Mouse (Mus musculus): ENCODE data around the gene Mrpl12.

The Mrpl12 gene

GRCm38 (mm10) chr11:120467051-120467735 is 17.2 kb upstream of the Mrpl12 start, which contains the start of gene Arl16:
Gene Arl16, minus strand, starts transcription at chr11:120467607.
- in situ Hi-C loops (cut with MboI; ENCODE audit: low pct_unique_long_range_greater_than_20kb in 1 of 2, low sequenced_read_pairs in 2 of 2, unreplicated experiment in 1 of 2): no loop called here

- in situ Hi-C loops (cut with MboI; ENCODE audit: low pct_unique_long_range_greater_than_20kb in 1 of 2, low sequenced_read_pairs in 2 of 2, unreplicated experiment in 1 of 2): no loop called here
Observed at GRCm38 (mm10) chr11:120467736-120468092, 16.7 kb upstream of the Mrpl12 start.

- in situ Hi-C loops (cut with MboI; ENCODE audit: low pct_unique_long_range_greater_than_20kb in 1 of 2, low sequenced_read_pairs in 2 of 2, unreplicated experiment in 1 of 2): no loop called here
Observed at GRCm38 (mm10) chr11:120472052-120472451, 12.4 kb upstream of the Mrpl12 start.

GRCm38 (mm10) chr11:120483448-120483934 is 922 bp upstream of the Mrpl12 start:
- in situ Hi-C loops (cut with MboI; ENCODE audit: low pct_unique_long_range_greater_than_20kb in 1 of 2, low sequenced_read_pairs in 2 of 2, unreplicated experiment in 1 of 2): no loop called here

- in situ Hi-C loops (cut with MboI; ENCODE audit: low pct_unique_long_range_greater_than_20kb in 1 of 2, low sequenced_read_pairs in 2 of 2, unreplicated experiment in 1 of 2): no loop called here
Observed at GRCm38 (mm10) chr11:120485251-120485650, 838 bp downstream of the Mrpl12 start.

GRCm38 (mm10) chr11:120488516-120488915 is 4.1 kb downstream of the Mrpl12 start:
- in situ Hi-C loops (cut with MboI; ENCODE audit: low pct_unique_long_range_greater_than_20kb in 1 of 2, low sequenced_read_pairs in 2 of 2, unreplicated experiment in 1 of 2): no loop called here

GRCm38 (mm10) chr11:120489054-120489761 is 4.8 kb downstream of the Mrpl12 start:
- in situ Hi-C loops (cut with MboI; ENCODE audit: low pct_unique_long_range_greater_than_20kb in 1 of 2, low sequenced_read_pairs in 2 of 2, unreplicated experiment in 1 of 2): no loop called here

- in situ Hi-C loops (cut with MboI; ENCODE audit: low pct_unique_long_range_greater_than_20kb in 1 of 2, low sequenced_read_pairs in 2 of 2, unreplicated experiment in 1 of 2): no loop called here
Observed at GRCm38 (mm10) chr11:120490291-120491046, 6.1 kb downstream of the Mrpl12 start.

GRCm38 (mm10) chr11:120491317-120492023 is 7.1 kb downstream of the Mrpl12 start, which contains the start of gene Slc25a10:
Gene Slc25a10, plus strand, starts transcription at chr11:120491840.
- in situ Hi-C loops (cut with MboI; ENCODE audit: low pct_unique_long_range_greater_than_20kb in 1 of 2, low sequenced_read_pairs in 2 of 2, unreplicated experiment in 1 of 2): no loop called here

- in situ Hi-C loops (cut with MboI; ENCODE audit: low pct_unique_long_range_greater_than_20kb in 1 of 2, low sequenced_read_pairs in 2 of 2, unreplicated experiment in 1 of 2): no loop called here
Observed at GRCm38 (mm10) chr11:120492024-120492877, 7.8 kb downstream of the Mrpl12 start.

- in situ Hi-C loops (cut with MboI; ENCODE audit: low pct_unique_long_range_greater_than_20kb in 1 of 2, low sequenced_read_pairs in 2 of 2, unreplicated experiment in 1 of 2): no loop called here
Observed at GRCm38 (mm10) chr11:120492878-120493203, 8.4 kb downstream of the Mrpl12 start.

- in situ Hi-C loops (cut with MboI; ENCODE audit: low pct_unique_long_range_greater_than_20kb in 1 of 2, low sequenced_read_pairs in 2 of 2, unreplicated experiment in 1 of 2): no loop called here
Observed at GRCm38 (mm10) chr11:120493351-120493750, 8.9 kb downstream of the Mrpl12 start.

- in situ Hi-C loops (cut with MboI; ENCODE audit: low pct_unique_long_range_greater_than_20kb in 1 of 2, low sequenced_read_pairs in 2 of 2, unreplicated experiment in 1 of 2): no loop called here
Observed at GRCm38 (mm10) chr11:120493911-120494310, 9.5 kb downstream of the Mrpl12 start.

- in situ Hi-C loops (cut with MboI; ENCODE audit: low pct_unique_long_range_greater_than_20kb in 1 of 2, low sequenced_read_pairs in 2 of 2, unreplicated experiment in 1 of 2): no loop called here
Observed at GRCm38 (mm10) chr11:120497436-120497835, 13.0 kb downstream of the Mrpl12 start.

GRCm38 (mm10) chr11:120498226-120498625 is 13.8 kb downstream of the Mrpl12 start:
- in situ Hi-C loops (cut with MboI; ENCODE audit: low pct_unique_long_range_greater_than_20kb in 1 of 2, low sequenced_read_pairs in 2 of 2, unreplicated experiment in 1 of 2): no loop called here

- in situ Hi-C loops (cut with MboI; ENCODE audit: low pct_unique_long_range_greater_than_20kb in 1 of 2, low sequenced_read_pairs in 2 of 2, unreplicated experiment in 1 of 2): no loop called here
Observed at GRCm38 (mm10) chr11:120498891-120499290, 14.5 kb downstream of the Mrpl12 start.

- in situ Hi-C loops (cut with MboI; ENCODE audit: low pct_unique_long_range_greater_than_20kb in 1 of 2, low sequenced_read_pairs in 2 of 2, unreplicated experiment in 1 of 2): no loop called here
Observed at GRCm38 (mm10) chr11:120499894-120500293, 15.5 kb downstream of the Mrpl12 start.

- in situ Hi-C loops (cut with MboI; ENCODE audit: low pct_unique_long_range_greater_than_20kb in 1 of 2, low sequenced_read_pairs in 2 of 2, unreplicated experiment in 1 of 2): no loop called here
Observed at GRCm38 (mm10) chr11:120500357-120500756, 15.9 kb downstream of the Mrpl12 start.
